Mouse (Mus musculus): ENCODE measurements around the gene Zdhhc6. TPM values are rescaled to one million over a fixed set of nuclear protein-coding genes. Genes with fewer than 3 reads are reported as not detected.

Zdhhc6 gene
- total and polyA plus RNA-seq, 3 experiments = 33.8 to 62.8 (median 50.4) TPM

DNA sequence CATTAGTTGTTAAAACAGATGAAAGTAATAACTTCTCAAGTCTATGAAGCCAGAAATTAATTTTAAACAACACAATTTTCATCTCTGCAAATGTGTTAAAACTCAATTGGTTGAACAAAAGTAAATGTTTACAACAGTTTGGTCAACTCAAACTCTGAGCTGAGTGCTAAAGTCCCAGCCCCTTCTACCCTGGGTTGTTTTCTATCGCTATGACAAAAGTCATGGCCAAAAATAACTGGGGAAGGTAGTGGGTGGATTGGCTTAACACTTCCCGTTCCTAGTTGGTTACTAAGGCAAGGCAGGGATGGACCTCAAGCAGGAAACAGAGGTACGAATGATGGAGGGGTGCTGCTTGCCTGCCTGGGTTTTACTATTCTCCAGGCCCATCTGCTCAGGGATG is 39.1 kb downstream of the Zdhhc6 start:
- H3K9me3 ChIP-seq (replicated peaks) = no peaks in the 10 kb centered on the region
- 0 out of 2 replicates have a peak, but pooled peaks cover 3% of the 10 kb centered on the region for H3K4me1 ChIP-seq (ENCODE audit: insufficient read depth, low read depth, low read length)
- H3K36me3 ChIP-seq (replicated peaks) = peaks cover 88% of the 10 kb centered on the region
- no peak for TF ChIP-seq CTCF (IDR thresholded peaks at IDR 0.05; ENCODE audit: low read depth, low read length)
- no peak for DNase-seq (ENCODE audit: low spot score)
- no peak overlapping the region for H3K4me3 ChIP-seq (ENCODE audit: low read depth, low read length)
- ATAC-seq (ENCODE audit: extremely low read depth, insufficient number of reproducible peaks, low FRiP score, poor library complexity, severe bottlenecking) = no peak
- no peaks in the 10 kb centered on the region for H3K27me3 ChIP-seq (ENCODE audit: insufficient read depth, low read length)

DNA sequence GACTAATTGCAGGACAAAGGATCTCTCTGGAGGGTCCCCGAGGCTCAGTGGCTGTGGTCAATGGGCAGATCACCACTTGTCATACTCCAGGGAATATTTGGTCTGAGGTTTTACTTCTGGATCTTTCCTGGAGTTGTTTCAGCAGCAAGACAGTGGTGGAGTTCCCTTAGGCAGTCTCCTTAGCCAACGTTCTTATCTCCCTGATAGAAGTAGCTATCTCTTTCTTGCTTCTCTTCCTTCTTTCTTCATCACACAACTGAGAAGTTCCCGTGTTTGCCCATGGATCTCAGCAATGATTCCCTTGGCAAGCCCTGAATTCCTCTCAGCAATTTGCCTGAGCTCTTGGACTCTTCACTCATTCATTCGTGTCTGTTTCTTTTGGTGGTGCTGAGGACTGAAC is 39.7 kb downstream of the Zdhhc6 start:
- peaks cover 87% of the 10 kb centered on the region for H3K36me3 ChIP-seq (replicated peaks)
- no peak for DNase-seq (ENCODE audit: low spot score)
- H3K9me3 ChIP-seq (replicated peaks) = no peaks in the 10 kb centered on the region
- no peaks in the 10 kb centered on the region for H3K27me3 ChIP-seq (ENCODE audit: insufficient read depth, low read length)
- H3K4me3 ChIP-seq (ENCODE audit: low read depth, low read length) = no peak overlapping the region
- H3K4me1 ChIP-seq (ENCODE audit: insufficient read depth, low read depth, low read length) = 0 out of 2 replicates have a peak, but pooled peaks cover 3% of the 10 kb centered on the region
- no peak for TF ChIP-seq POLR2AphosphoS5 (IDR thresholded peaks at IDR 0.05; ENCODE audit: insufficient replicate concordance, low read depth, low read length)
- no peak for TF ChIP-seq GATA2 (IDR thresholded peaks at IDR 0.05; ENCODE audit: borderline replicate concordance, low read depth, low read length)
- TF ChIP-seq TAL1 (conservative IDR thresholded peaks at IDR 0.05; ENCODE audit: low read depth, low read length) = no peak
- TF ChIP-seq GATA1 (IDR thresholded peaks at IDR 0.05; ENCODE audit: borderline replicate concordance, low read length) = no peak
- TF ChIP-seq CTCF (IDR thresholded peaks at IDR 0.05; ENCODE audit: low read depth, low read length) = no peak
- no peak for ATAC-seq (ENCODE audit: extremely low read depth, insufficient number of reproducible peaks, low FRiP score, poor library complexity, severe bottlenecking)

DNA sequence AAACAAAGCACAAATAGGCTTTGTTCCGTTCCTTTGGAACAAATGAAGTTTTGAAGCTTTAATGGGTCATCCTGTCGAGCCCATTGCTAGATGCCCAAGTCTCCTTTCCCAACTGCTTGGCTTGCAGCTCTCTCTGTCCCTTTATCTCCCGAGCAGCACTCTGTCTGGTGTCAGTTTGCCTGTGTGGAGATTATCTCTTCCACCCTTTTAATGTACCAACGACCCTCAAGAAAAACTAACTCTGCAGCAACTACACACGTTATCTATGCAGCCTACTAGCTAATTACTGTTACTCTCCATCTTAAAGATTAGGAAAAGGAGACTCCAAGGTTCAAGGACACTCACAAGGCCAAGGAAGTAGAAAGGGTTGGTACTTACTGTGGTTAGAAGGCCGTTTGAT is 42.5 kb downstream of the Zdhhc6 start:
- ATAC-seq (ENCODE audit: extremely low read depth, insufficient number of reproducible peaks, low FRiP score, poor library complexity, severe bottlenecking) = no peak
- no peak for DNase-seq (ENCODE audit: low spot score)
- Histone ChIP-seq H3K27me3 (ENCODE audit: insufficient read depth, low read length) (no peaks in the 10 kb centered on the region), H3K4me1 (ENCODE audit: insufficient read depth, low read depth, low read length) (0 out of 2 replicates have a peak, but pooled peaks cover 3% of the 10 kb centered on the region), H3K4me3 (ENCODE audit: low read depth, low read length) (no peak overlapping the region), H3K36me3 (replicated peaks) (peaks cover 88% of the 10 kb centered on the region), H3K9me3 (replicated peaks) (no peaks in the 10 kb centered on the region)
- TF ChIP-seq CTCF (IDR thresholded peaks at IDR 0.05; ENCODE audit: low read depth, low read length) (no peak), GATA1 (IDR thresholded peaks at IDR 0.05; ENCODE audit: borderline replicate concordance, low read length) (no peak), TAL1 (conservative IDR thresholded peaks at IDR 0.05; ENCODE audit: low read depth, low read length) (no peak)

DNA sequence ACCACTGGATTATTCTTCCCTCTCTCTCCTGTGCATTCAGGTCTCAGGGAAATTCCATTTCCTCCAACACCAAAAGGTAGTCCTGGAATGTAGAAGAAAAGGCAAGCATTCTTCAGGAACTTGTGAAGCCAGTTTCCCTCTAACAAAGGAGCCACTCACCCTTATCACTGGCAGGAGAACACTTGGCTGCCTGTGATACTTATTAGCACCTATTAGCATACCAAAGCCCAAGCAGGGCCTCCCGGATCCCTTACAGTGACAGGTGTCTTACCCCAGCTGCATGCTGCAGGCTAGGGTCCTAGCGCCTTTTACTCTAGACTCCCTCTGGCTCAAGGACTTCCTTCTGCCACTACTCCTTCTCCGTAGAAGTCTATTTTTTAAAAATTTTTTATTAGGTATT is 44.4 kb downstream of the Zdhhc6 start:
- no peak for ATAC-seq (ENCODE audit: extremely low read depth, insufficient number of reproducible peaks, low FRiP score, poor library complexity, severe bottlenecking)
- no peak for TF ChIP-seq GATA2 (IDR thresholded peaks at IDR 0.05; ENCODE audit: borderline replicate concordance, low read depth, low read length)
- TF ChIP-seq GATA1 (IDR thresholded peaks at IDR 0.05; ENCODE audit: borderline replicate concordance, low read length) = no peak
- no peak for TF ChIP-seq TAL1 (conservative IDR thresholded peaks at IDR 0.05; ENCODE audit: low read depth, low read length)
- TF ChIP-seq CTCF (IDR thresholded peaks at IDR 0.05; ENCODE audit: low read depth, low read length) = no peak
- no peak for TF ChIP-seq POLR2AphosphoS5 (IDR thresholded peaks at IDR 0.05; ENCODE audit: insufficient replicate concordance, low read depth, low read length)
- no peak for DNase-seq (ENCODE audit: low spot score)
- Histone ChIP-seq H3K9me3 (replicated peaks) (no peaks in the 10 kb centered on the region), H3K27me3 (ENCODE audit: insufficient read depth, low read length) (no peaks in the 10 kb centered on the region), H3K4me1 (ENCODE audit: insufficient read depth, low read depth, low read length) (0 out of 2 replicates have a peak, but pooled peaks cover 3% of the 10 kb centered on the region), H3K36me3 (replicated peaks) (peaks cover 91% of the 10 kb centered on the region), H3K4me3 (ENCODE audit: low read depth, low read length) (no peak overlapping the region)

DNA sequence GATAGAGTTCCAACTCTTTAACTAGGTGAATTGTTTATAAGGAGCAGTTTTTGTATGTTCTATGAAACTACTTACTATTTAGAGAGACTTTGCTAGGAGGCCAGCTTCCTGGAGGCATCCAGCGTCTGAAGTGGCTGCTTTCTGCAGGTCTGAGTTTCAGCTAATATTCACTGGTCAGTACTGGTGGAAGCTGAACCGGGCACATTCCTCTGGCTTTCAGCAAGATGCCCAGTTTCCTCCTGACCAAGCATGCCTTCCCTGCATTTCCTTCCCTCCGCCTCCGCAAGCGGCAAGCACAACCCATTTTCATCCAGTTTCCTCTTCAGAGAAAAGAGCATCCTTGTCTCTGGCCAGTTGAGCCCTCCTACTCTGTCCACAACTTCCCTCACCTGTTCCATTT is 46.8 kb downstream of the Zdhhc6 start:
- H3K27me3 ChIP-seq (ENCODE audit: insufficient read depth, low read length) = no peaks in the 10 kb centered on the region
- no peaks in the 10 kb centered on the region for H3K9me3 ChIP-seq (replicated peaks)
- ATAC-seq (ENCODE audit: extremely low read depth, insufficient number of reproducible peaks, low FRiP score, poor library complexity, severe bottlenecking) (no peak), DNase-seq (ENCODE audit: low spot score) (no peak)
- H3K4me3 ChIP-seq (ENCODE audit: low read depth, low read length) = no peak overlapping the region
- peaks cover 17% of the 10 kb centered on the region for H3K4me1 ChIP-seq (ENCODE audit: insufficient read depth, low read depth, low read length)
- peaks cover 89% of the 10 kb centered on the region for H3K36me3 ChIP-seq (replicated peaks)
- TF ChIP-seq POLR2AphosphoS5 (IDR thresholded peaks at IDR 0.05; ENCODE audit: insufficient replicate concordance, low read depth, low read length) (no peak), GATA2 (IDR thresholded peaks at IDR 0.05; ENCODE audit: borderline replicate concordance, low read depth, low read length) (no peak), CTCF (IDR thresholded peaks at IDR 0.05; ENCODE audit: low read depth, low read length) (no peak), GATA1 (IDR thresholded peaks at IDR 0.05; ENCODE audit: borderline replicate concordance, low read length) (no peak), TAL1 (conservative IDR thresholded peaks at IDR 0.05; ENCODE audit: low read depth, low read length) (no peak)

DNA sequence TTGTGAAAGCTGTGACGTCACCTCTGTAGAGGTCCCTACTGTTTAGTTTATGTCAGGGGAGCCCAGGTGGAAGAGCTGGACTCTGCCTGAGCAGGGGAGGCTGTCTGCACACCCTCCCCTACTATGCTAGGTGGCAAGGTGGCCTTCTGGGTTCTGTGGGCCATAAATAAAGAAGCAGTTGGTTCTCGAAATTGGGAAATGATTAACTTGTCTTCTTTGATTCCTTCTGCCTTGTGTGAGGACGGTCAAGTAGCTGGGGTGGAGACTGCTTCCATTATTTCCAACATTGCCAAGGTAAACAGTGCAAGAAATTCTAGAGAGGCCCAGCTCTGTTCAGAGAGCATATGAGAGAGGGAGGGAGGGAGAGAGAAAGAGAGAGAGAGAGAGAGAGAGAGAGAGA is 47.7 kb downstream of the Zdhhc6 start:
- no peaks in the 10 kb centered on the region for H3K9me3 ChIP-seq (replicated peaks)
- no peak overlapping the region for H3K4me3 ChIP-seq (ENCODE audit: low read depth, low read length)
- DNase-seq (ENCODE audit: low spot score) = no peak
- H3K36me3 ChIP-seq (replicated peaks) = peaks cover 86% of the 10 kb centered on the region
- H3K27me3 ChIP-seq (ENCODE audit: insufficient read depth, low read length) = no peaks in the 10 kb centered on the region
- ATAC-seq (ENCODE audit: extremely low read depth, insufficient number of reproducible peaks, low FRiP score, poor library complexity, severe bottlenecking) = no peak
- TF ChIP-seq TAL1 (conservative IDR thresholded peaks at IDR 0.05; ENCODE audit: low read depth, low read length) (no peak), GATA1 (IDR thresholded peaks at IDR 0.05; ENCODE audit: borderline replicate concordance, low read length) (no peak), CTCF (IDR thresholded peaks at IDR 0.05; ENCODE audit: low read depth, low read length) (no peak)
- H3K4me1 ChIP-seq (ENCODE audit: insufficient read depth, low read depth, low read length) = peaks cover 17% of the 10 kb centered on the region

DNA sequence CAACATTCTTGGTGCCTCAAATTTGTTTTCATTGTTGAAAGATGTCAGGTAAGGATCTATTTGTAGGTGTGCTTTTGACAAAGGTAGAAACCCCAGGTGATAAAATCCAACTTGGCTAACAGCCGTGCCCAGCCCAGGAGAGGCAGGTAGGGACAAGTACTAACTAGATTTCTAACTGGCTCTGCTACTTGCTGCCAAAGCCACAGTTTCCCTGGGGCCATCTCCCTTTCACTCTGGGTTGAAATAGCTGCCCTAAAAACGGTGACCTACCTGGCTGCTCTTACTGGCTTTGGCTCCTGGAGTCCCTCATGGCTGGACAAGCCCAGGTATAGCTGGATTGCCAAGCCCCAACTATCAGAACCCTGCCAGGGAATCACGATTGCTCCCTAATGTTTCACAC is 49.0 kb downstream of the Zdhhc6 start:
- ATAC-seq (ENCODE audit: extremely low read depth, insufficient number of reproducible peaks, low FRiP score, poor library complexity, severe bottlenecking) = no peak
- Histone ChIP-seq H3K9me3 (replicated peaks) (no peaks in the 10 kb centered on the region), H3K27me3 (ENCODE audit: insufficient read depth, low read length) (no peaks in the 10 kb centered on the region), H3K36me3 (replicated peaks) (peaks cover 83% of the 10 kb centered on the region), H3K4me1 (ENCODE audit: insufficient read depth, low read depth, low read length) (peaks cover 17% of the 10 kb centered on the region), H3K4me3 (ENCODE audit: low read depth, low read length) (no peak overlapping the region)
- no peak for TF ChIP-seq POLR2AphosphoS5 (IDR thresholded peaks at IDR 0.05; ENCODE audit: insufficient replicate concordance, low read depth, low read length)
- no peak for TF ChIP-seq CTCF (IDR thresholded peaks at IDR 0.05; ENCODE audit: low read depth, low read length)
- no peak for TF ChIP-seq GATA1 (IDR thresholded peaks at IDR 0.05; ENCODE audit: borderline replicate concordance, low read length)
- TF ChIP-seq GATA2 (IDR thresholded peaks at IDR 0.05; ENCODE audit: borderline replicate concordance, low read depth, low read length) = no peak
- TF ChIP-seq TAL1 (conservative IDR thresholded peaks at IDR 0.05; ENCODE audit: low read depth, low read length) = no peak
- DNase-seq (ENCODE audit: low spot score) = no peak
